Mouse (Mus musculus): Measurements from ENCODE around the gene Dph3.

- TF ChIP-seq CTCF (IDR thresholded peaks at IDR 0.05; ENCODE audit: low read depth, low read length) (no peak), POLR2A (IDR thresholded peaks at IDR 0.05; ENCODE audit: borderline replicate concordance, low read depth, low read length) (no peak)
Observed at GRCm38 (mm10) chr14:32097691-32098090, 12.2 kb upstream of the Dph3 start.

Data from bone marrow macrophage, adult 2 months (primary cell).